Mouse (Mus musculus): Measurements from ENCODE around the gene Yars. TPM values are rescaled to one million over a fixed set of nuclear protein-coding genes. Genes with fewer than 3 reads are reported as not detected.

The Yars gene
- polyA plus RNA-seq, 1 experiment, result 11.9 TPM

- H3K4me3 ChIP-seq (ENCODE audit: control insufficient read depth, low read depth, low read length), result no peak overlapping the region
- H3K36me3 ChIP-seq (ENCODE audit: control insufficient read depth, insufficient read depth, low read length), result no peaks in the 10 kb centered on the region; the same call in none of the 2 replicates
- H3K4me1 ChIP-seq (ENCODE audit: control insufficient read depth, insufficient read depth, low read length), result peaks cover 2% of the 10 kb centered on the region; the same call in 1 of the 2 replicates
- TF ChIP-seq CTCF (IDR thresholded peaks at IDR 0.05; ENCODE audit: control insufficient read depth, insufficient read depth, insufficient replicate concordance, low read depth, low read length), result no peak
- TF ChIP-seq POLR2A (IDR thresholded peaks at IDR 0.05; ENCODE audit: control insufficient read depth, low read depth, low read length), result no peak
- H3K27me3 ChIP-seq (ENCODE audit: control insufficient read depth, insufficient read depth, low read length), result no peaks in the 10 kb centered on the region
- H3K27ac ChIP-seq (ENCODE audit: control insufficient read depth, insufficient read depth, low read depth, low read length), result no peak overlapping the region
Observed at GRCm38 (mm10) chr4:129145411-129145810, 44.1 kb upstream of the Yars start.

GRCm38 (mm10) chr4:129145943-129146342, 43.6 kb upstream of the Yars start:
- Histone ChIP-seq H3K27ac (ENCODE audit: control insufficient read depth, insufficient read depth, low read depth, low read length) (no peak overlapping the region), H3K27me3 (ENCODE audit: control insufficient read depth, insufficient read depth, low read length) (no peaks in the 10 kb centered on the region), H3K4me3 (ENCODE audit: control insufficient read depth, low read depth, low read length) (no peak overlapping the region), H3K36me3 (ENCODE audit: control insufficient read depth, insufficient read depth, low read length) (peaks cover 1% of the 10 kb centered on the region), H3K4me1 (ENCODE audit: control insufficient read depth, insufficient read depth, low read length) (peaks cover 2% of the 10 kb centered on the region; the same call in 1 of the 2 replicates)
- TF ChIP-seq POLR2A (IDR thresholded peaks at IDR 0.05; ENCODE audit: control insufficient read depth, low read depth, low read length) (no peak), CTCF (IDR thresholded peaks at IDR 0.05; ENCODE audit: control insufficient read depth, insufficient read depth, insufficient replicate concordance, low read depth, low read length) (no peak)

- Histone ChIP-seq H3K4me1 (ENCODE audit: control insufficient read depth, insufficient read depth, low read length) (peaks cover 2% of the 10 kb centered on the region; the same call in 1 of the 2 replicates), H3K4me3 (ENCODE audit: control insufficient read depth, low read depth, low read length) (no peak overlapping the region), H3K36me3 (ENCODE audit: control insufficient read depth, insufficient read depth, low read length) (peaks cover 1% of the 10 kb centered on the region), H3K27me3 (ENCODE audit: control insufficient read depth, insufficient read depth, low read length) (no peaks in the 10 kb centered on the region), H3K27ac (ENCODE audit: control insufficient read depth, insufficient read depth, low read depth, low read length) (0 out of 2 replicates have a peak overlapping the region, but pooled peaks have one; percentile 4)
- no peak for TF ChIP-seq CTCF (IDR thresholded peaks at IDR 0.05; ENCODE audit: control insufficient read depth, insufficient read depth, insufficient replicate concordance, low read depth, low read length)
- no peak for TF ChIP-seq POLR2A (IDR thresholded peaks at IDR 0.05; ENCODE audit: control insufficient read depth, low read depth, low read length)
Observed at GRCm38 (mm10) chr4:129146392-129146791, 43.2 kb upstream of the Yars start.

GRCm38 (mm10) chr4:129147552-129148103, 41.9 kb upstream of the Yars start:
- Histone ChIP-seq H3K27me3 (ENCODE audit: control insufficient read depth, insufficient read depth, low read length) (no peaks in the 10 kb centered on the region), H3K27ac (ENCODE audit: control insufficient read depth, insufficient read depth, low read depth, low read length) (no peak overlapping the region), H3K36me3 (ENCODE audit: control insufficient read depth, insufficient read depth, low read length) (peaks cover 1% of the 10 kb centered on the region), H3K4me1 (ENCODE audit: control insufficient read depth, insufficient read depth, low read length) (peaks cover 2% of the 10 kb centered on the region; the same call in 1 of the 2 replicates), H3K4me3 (ENCODE audit: control insufficient read depth, low read depth, low read length) (peak overlapping the region; percentile 19)
- TF ChIP-seq CTCF (IDR thresholded peaks at IDR 0.05; ENCODE audit: control insufficient read depth, insufficient read depth, insufficient replicate concordance, low read depth, low read length) (no peak), POLR2A (IDR thresholded peaks at IDR 0.05; ENCODE audit: control insufficient read depth, low read depth, low read length) (no peak)

GRCm38 (mm10) chr4:129149321-129149720, 40.2 kb upstream of the Yars start:
- Histone ChIP-seq H3K4me1 (ENCODE audit: control insufficient read depth, insufficient read depth, low read length) (peaks cover 2% of the 10 kb centered on the region; the same call in 1 of the 2 replicates), H3K27me3 (ENCODE audit: control insufficient read depth, insufficient read depth, low read length) (no peaks in the 10 kb centered on the region), H3K27ac (ENCODE audit: control insufficient read depth, insufficient read depth, low read depth, low read length) (peak overlapping the region; percentile 63), H3K36me3 (ENCODE audit: control insufficient read depth, insufficient read depth, low read length) (peaks cover 2% of the 10 kb centered on the region), H3K4me3 (ENCODE audit: control insufficient read depth, low read depth, low read length) (peak overlapping the region; percentile 68)
- TF ChIP-seq POLR2A (IDR thresholded peaks at IDR 0.05; ENCODE audit: control insufficient read depth, low read depth, low read length) (no peak), CTCF (IDR thresholded peaks at IDR 0.05; ENCODE audit: control insufficient read depth, insufficient read depth, insufficient replicate concordance, low read depth, low read length) (no peak)

GRCm38 (mm10) chr4:129151276-129151811, 38.2 kb upstream of the Yars start:
- Histone ChIP-seq H3K27me3 (ENCODE audit: control insufficient read depth, insufficient read depth, low read length) (no peaks in the 10 kb centered on the region), H3K27ac (ENCODE audit: control insufficient read depth, insufficient read depth, low read depth, low read length) (no peak overlapping the region), H3K4me3 (ENCODE audit: control insufficient read depth, low read depth, low read length) (peak overlapping the region; percentile 42; the same call in 1 of the 2 replicates), H3K4me1 (ENCODE audit: control insufficient read depth, insufficient read depth, low read length) (no peaks in the 10 kb centered on the region), H3K36me3 (ENCODE audit: control insufficient read depth, insufficient read depth, low read length) (peaks cover 3% of the 10 kb centered on the region)
- TF ChIP-seq POLR2A (IDR thresholded peaks at IDR 0.05; ENCODE audit: control insufficient read depth, low read depth, low read length), result no peak
- TF ChIP-seq CTCF (IDR thresholded peaks at IDR 0.05; ENCODE audit: control insufficient read depth, insufficient read depth, insufficient replicate concordance, low read depth, low read length), result no peak

- no peaks in the 10 kb centered on the region for H3K27me3 ChIP-seq (ENCODE audit: control insufficient read depth, insufficient read depth, low read length)
- no peak overlapping the region for H3K27ac ChIP-seq (ENCODE audit: control insufficient read depth, insufficient read depth, low read depth, low read length)
- no peaks in the 10 kb centered on the region for H3K4me1 ChIP-seq (ENCODE audit: control insufficient read depth, insufficient read depth, low read length)
- peaks cover 2% of the 10 kb centered on the region; the same call in 1 of the 2 replicates for H3K36me3 ChIP-seq (ENCODE audit: control insufficient read depth, insufficient read depth, low read length)
- H3K4me3 ChIP-seq (ENCODE audit: control insufficient read depth, low read depth, low read length), result no peak overlapping the region
- TF ChIP-seq CTCF (IDR thresholded peaks at IDR 0.05; ENCODE audit: control insufficient read depth, insufficient read depth, insufficient replicate concordance, low read depth, low read length), result no peak
- TF ChIP-seq POLR2A (IDR thresholded peaks at IDR 0.05; ENCODE audit: control insufficient read depth, low read depth, low read length), result no peak
Observed at GRCm38 (mm10) chr4:129157541-129157940, 32.0 kb upstream of the Yars start.

Data from testis, adult 2 months (tissue).